Mouse (Mus musculus) CH12.LX (cell line): ENCODE data around the gene 6030408B16Rik. TPM values are rescaled to one million over a fixed set of nuclear protein-coding genes. Genes with fewer than 3 reads are reported as not detected.

Experiments used
- DNase-seq: peaks from one replicate; pipeline ENCODE4 v3.0.0-alpha.2; 2013; ENCODE audit errors: extremely low read depth
- H3K27ac ChIP-seq: 2 replicates; pipeline ENCODE4 v1.5.1; 2012; ENCODE audit warnings: low read depth, mild to moderate bottlenecking, control low read depth, moderate library complexity; ENCODE audit not compliant: insufficient read depth
- H3K27me3 ChIP-seq: replicated peaks from 2 replicates; pipeline ENCODE3; 2012; ENCODE audit warnings: inconsistent platforms
- H3K36me3 ChIP-seq, 2 experiments: replicated peaks in 1 of 2; 2 replicates each; pipeline versions ENCODE3 to v1.6.1; 2012; ENCODE audit warnings: inconsistent platforms in 1 of 2, low read length in 1 of 2, mild to moderate bottlenecking in 1 of 2, mixed read lengths in 1 of 2, moderate library complexity in 1 of 2; ENCODE audit not compliant: control insufficient read depth in 1 of 2, insufficient read depth in 1 of 2
- H3K4me1 ChIP-seq, 2 experiments: 2 replicates each; pipeline ENCODE4 v1.6.1; 2012; ENCODE audit warnings: inconsistent platforms in 1 of 2, moderate library complexity in 1 of 2; ENCODE audit not compliant: insufficient read depth in 2 of 2, control insufficient read depth in 1 of 2
- H3K4me2 ChIP-seq: 2 replicates; pipeline ENCODE4 v1.6.1; 2012; ENCODE audit warnings: low read depth, mild to moderate bottlenecking, control low read depth; ENCODE audit not compliant: poor library complexity, insufficient read depth, severe bottlenecking
- H3K4me3 ChIP-seq, 3 experiments: fragments of 150-350 bp in 1 of 3; sonication (generic) in 1 of 3; replicated peaks in 1 of 3; 2 replicates each; pipeline versions ENCODE3 to v1.5.1; 2011 to 2012; ENCODE audit warnings: low read depth in 2 of 3, low read length in 2 of 3, mild to moderate bottlenecking in 2 of 3, moderate library complexity in 2 of 3, control low read depth in 1 of 3, improper control_type of control experiment in 1 of 3, inconsistent platforms in 1 of 3, mixed read lengths in 1 of 3; ENCODE audit not compliant: poor library complexity in 1 of 3
- H3K79me2 ChIP-seq: replicated peaks from 2 replicates; pipeline ENCODE4 v1.6.1; 2012; ENCODE audit warnings: mild to moderate bottlenecking, moderate library complexity; ENCODE audit not compliant: control insufficient read depth, poor library complexity, insufficient read depth, severe bottlenecking; ENCODE audit errors: extremely low read depth
- H3K9ac ChIP-seq: 2 replicates; pipeline ENCODE4 v1.6.1; 2012; ENCODE audit warnings: low read depth, mild to moderate bottlenecking, control low read depth, moderate library complexity; ENCODE audit not compliant: insufficient read depth
- H3K9me3 ChIP-seq: replicated peaks from 2 replicates; pipeline ENCODE3; 2012; ENCODE audit warnings: low read length, inconsistent platforms, mixed read lengths
- BHLHE40 ChIP-seq: IDR thresholded peaks from 2 replicates; pipeline ENCODE4 v1.6.1; 2011; ENCODE audit warnings: mild to moderate bottlenecking, low read depth, low read length, improper control_type of control experiment
- CHD1 ChIP-seq: IDR thresholded peaks from 2 replicates; pipeline ENCODE4 v1.6.1; 2012; ENCODE audit warnings: low read depth, low read length, improper control_type of control experiment, inconsistent platforms
- CTCF ChIP-seq, 2 experiments: IDR thresholded peaks in 1 of 2; conservative IDR thresholded peaks in 1 of 2; 2 replicates each; pipeline ENCODE4 v1.5.1; 2011 to 2012; ENCODE audit warnings: low read depth in 2 of 2, low read length in 2 of 2, improper control_type of control experiment in 1 of 2, inconsistent platforms in 1 of 2, mild to moderate bottlenecking in 1 of 2, moderate library complexity in 1 of 2
- E2F4 ChIP-seq: IDR thresholded peaks from 2 replicates; pipeline ENCODE4 v1.6.1; 2011; ENCODE audit warnings: low read depth, low read length, improper control_type of control experiment; ENCODE audit not compliant: insufficient replicate concordance
- ELF1 ChIP-seq: IDR thresholded peaks from 2 replicates; pipeline ENCODE4 v1.6.1; 2014; ENCODE audit warnings: low read depth, mild to moderate bottlenecking, inconsistent platforms, low read length, improper control_type of control experiment
- EP300 ChIP-seq: IDR thresholded peaks from 2 replicates; pipeline ENCODE4 v1.6.1; 2011; ENCODE audit warnings: low read length, improper control_type of control experiment
- ETS1 ChIP-seq: conservative IDR thresholded peaks from 2 replicates; pipeline ENCODE4 v1.6.1; 2012; ENCODE audit warnings: low read depth, mild to moderate bottlenecking, inconsistent platforms, low read length, improper control_type of control experiment, moderate library complexity
- GABPA ChIP-seq: IDR thresholded peaks from 2 replicates; pipeline ENCODE4 v1.6.1; 2012; ENCODE audit warnings: low read depth, low read length, improper control_type of control experiment, inconsistent platforms; ENCODE audit not compliant: insufficient replicate concordance
- IRF4 ChIP-seq: IDR thresholded peaks from 2 replicates; pipeline ENCODE4 v1.6.1; 2014; ENCODE audit warnings: low read depth, mild to moderate bottlenecking, inconsistent platforms, low read length, improper control_type of control experiment
- JUN ChIP-seq: IDR thresholded peaks from 2 replicates; pipeline ENCODE4 v1.6.1; 2011; ENCODE audit warnings: low read depth, mild to moderate bottlenecking, low read length, improper control_type of control experiment, moderate library complexity; ENCODE audit not compliant: insufficient read depth
- MAFK ChIP-seq: IDR thresholded peaks from 2 replicates; pipeline ENCODE4 v1.6.1; 2011; ENCODE audit warnings: low read length, improper control_type of control experiment; ENCODE audit not compliant: insufficient replicate concordance
- MAZ ChIP-seq: IDR thresholded peaks from 2 replicates; pipeline ENCODE4 v1.6.1; 2012; ENCODE audit warnings: low read depth, mild to moderate bottlenecking, inconsistent platforms, low read length, improper control_type of control experiment, moderate library complexity
- MXI1 ChIP-seq: IDR thresholded peaks from 2 replicates; pipeline ENCODE4 v1.6.1; 2011; ENCODE audit warnings: mild to moderate bottlenecking, low read depth, low read length, improper control_type of control experiment
- MYC ChIP-seq: IDR thresholded peaks from 2 replicates; pipeline ENCODE4 v1.6.1; 2011; ENCODE audit warnings: low read depth, mild to moderate bottlenecking, improper control_type of control experiment, low read length
- NELFE ChIP-seq: IDR thresholded peaks from 2 replicates; pipeline ENCODE4 v1.6.1; 2011; ENCODE audit warnings: low read depth, low read length, improper control_type of control experiment
- NRF1 ChIP-seq: IDR thresholded peaks from 2 replicates; pipeline ENCODE4 v1.6.1; 2014; ENCODE audit warnings: low read depth, mild to moderate bottlenecking, inconsistent platforms, low read length, improper control_type of control experiment, moderate library complexity
- PAX5 ChIP-seq: IDR thresholded peaks from 2 replicates; pipeline ENCODE4 v1.6.1; 2012; ENCODE audit warnings: low read length, inconsistent platforms, mixed read lengths
- POLR2AphosphoS2 ChIP-seq: IDR thresholded peaks from 2 replicates; pipeline ENCODE4 v1.6.1; 2011; ENCODE audit warnings: low read depth, low read length, improper control_type of control experiment
- RAD21 ChIP-seq: IDR thresholded peaks from 2 replicates; pipeline ENCODE4 v1.6.1; 2011; ENCODE audit warnings: low read depth, mild to moderate bottlenecking, low read length, improper control_type of control experiment, moderate library complexity
- RCOR1 ChIP-seq: conservative IDR thresholded peaks from 2 replicates; pipeline ENCODE4 v1.6.1; 2012; ENCODE audit warnings: low read depth, mild to moderate bottlenecking, inconsistent platforms, low read length, improper control_type of control experiment
- SIN3A ChIP-seq: IDR thresholded peaks from 2 replicates; pipeline ENCODE4 v1.6.1; 2012; ENCODE audit warnings: low read length, improper control_type of control experiment, inconsistent platforms
- SMC3 ChIP-seq: IDR thresholded peaks from 2 replicates; pipeline ENCODE4 v1.6.1; 2011; ENCODE audit warnings: low read depth, low read length, improper control_type of control experiment
- TBP ChIP-seq: conservative IDR thresholded peaks from 2 replicates; pipeline ENCODE4 v1.6.1; 2011; ENCODE audit warnings: low read depth, low read length, improper control_type of control experiment
- TCF12 ChIP-seq: IDR thresholded peaks from 2 replicates; pipeline ENCODE4 v1.6.1; 2014; ENCODE audit warnings: low read depth, mild to moderate bottlenecking, inconsistent platforms, low read length, improper control_type of control experiment
- UBTF ChIP-seq: IDR thresholded peaks from 2 replicates; pipeline ENCODE4 v1.6.1; 2012; ENCODE audit warnings: low read depth, mild to moderate bottlenecking, inconsistent platforms, low read length, improper control_type of control experiment, moderate library complexity
- USF1 ChIP-seq: IDR thresholded peaks from 2 replicates; pipeline ENCODE4 v1.6.1; 2014; ENCODE audit warnings: low read depth, mild to moderate bottlenecking, inconsistent platforms, low read length, improper control_type of control experiment
- USF2 ChIP-seq: conservative IDR thresholded peaks from 2 replicates; pipeline ENCODE4 v1.6.1; 2011; ENCODE audit warnings: low read depth, low read length, improper control_type of control experiment
- ZC3H11A ChIP-seq: IDR thresholded peaks from 2 replicates; pipeline ENCODE4 v1.6.1; 2012; ENCODE audit warnings: low read depth, mild to moderate bottlenecking, inconsistent platforms, low read length, improper control_type of control experiment
- ZKSCAN1 ChIP-seq: IDR thresholded peaks from 2 replicates; pipeline ENCODE4 v1.6.1; 2012; ENCODE audit warnings: low read depth, inconsistent platforms, low read length, improper control_type of control experiment, borderline replicate concordance
- ZMIZ1 ChIP-seq: IDR thresholded peaks from 2 replicates; pipeline ENCODE4 v1.6.1; 2012; ENCODE audit warnings: low read depth, mild to moderate bottlenecking, inconsistent platforms, low read length, improper control_type of control experiment
- ZNF384 ChIP-seq: IDR thresholded peaks from 2 replicates; pipeline ENCODE4 v1.6.1; 2012; ENCODE audit warnings: low read depth, low read length, improper control_type of control experiment, inconsistent platforms
- dilution Hi-C: fragments of 300-500 bp; cut with MboI; formaldehyde crosslinking; loops from 2 replicates; pipeline ENCODE4 v1.14.3; 2020; ENCODE audit warnings: low sequenced_read_pairs; ENCODE audit not compliant: extremely low pct_unique_long_range_greater_than_20kb, extremely low pct_ligation_motif_present
- in situ Hi-C: fragments of 300-500 bp; cut with MboI; formaldehyde crosslinking; loops from 3 replicates; pipeline ENCODE4 v1.14.3; 2019; ENCODE audit warnings: low sequenced_read_pairs, low pct_ligation_motif_present, low pct_unique_long_range_greater_than_20kb, mixed read lengths
- polyA plus RNA-seq: library from polyadenylated mRNA; unstranded; fragments of >175 nt; gene quantifications from 2 replicates; pipeline ENCODE4 v1.2.1, GENCODE M21; 2012; ENCODE audit warnings: low read depth; ENCODE audit not compliant: insufficient read length
- total RNA-seq, 2 experiments: library from RNA; depleted of rRNA; stranded (reverse); fragments of 300-350 nt in 1 of 2; fragments of >200 nt in 1 of 2; gene quantifications; 2 replicates each; pipeline ENCODE4 v1.2.3; 2012 to 2014

Gene 6030408B16Rik
- total and polyA plus RNA-seq, 3 experiments = 0.13 to 0.17 TPM; not detected in 1

DNA sequence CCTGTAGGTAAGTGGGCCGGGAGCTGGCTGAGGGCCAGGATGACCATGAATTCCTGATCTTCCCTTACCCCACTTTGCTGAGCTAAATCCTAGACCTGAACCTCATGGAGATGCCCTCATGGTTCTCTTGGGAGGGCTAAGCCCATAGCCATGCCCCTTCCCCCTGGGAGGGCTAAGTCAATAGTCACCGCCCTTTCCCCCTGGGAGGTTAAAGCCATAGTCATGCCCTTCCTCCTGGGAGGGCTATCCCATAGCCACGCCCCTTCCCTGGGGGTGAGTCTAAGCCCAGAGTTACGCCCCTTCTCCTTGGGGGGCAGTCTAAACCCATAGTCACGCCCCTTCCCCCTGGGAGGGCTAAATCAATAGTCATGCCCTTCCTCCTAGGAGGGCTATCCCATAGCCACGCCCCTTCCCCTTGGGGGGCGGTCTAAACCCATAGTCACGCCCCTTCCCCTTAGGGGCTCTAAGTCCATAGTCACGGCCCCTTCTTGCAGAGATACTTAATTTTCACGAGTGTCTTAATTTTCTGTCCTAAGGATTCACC is 33.1 kb downstream of the 6030408B16Rik start:
- peaks cover 0 to 15% of the 10 kb centered on the region in 2 experiments; a peak in 2 of 4 replicates for H3K4me1 ChIP-seq
- no peak for DNase-seq

DNA sequence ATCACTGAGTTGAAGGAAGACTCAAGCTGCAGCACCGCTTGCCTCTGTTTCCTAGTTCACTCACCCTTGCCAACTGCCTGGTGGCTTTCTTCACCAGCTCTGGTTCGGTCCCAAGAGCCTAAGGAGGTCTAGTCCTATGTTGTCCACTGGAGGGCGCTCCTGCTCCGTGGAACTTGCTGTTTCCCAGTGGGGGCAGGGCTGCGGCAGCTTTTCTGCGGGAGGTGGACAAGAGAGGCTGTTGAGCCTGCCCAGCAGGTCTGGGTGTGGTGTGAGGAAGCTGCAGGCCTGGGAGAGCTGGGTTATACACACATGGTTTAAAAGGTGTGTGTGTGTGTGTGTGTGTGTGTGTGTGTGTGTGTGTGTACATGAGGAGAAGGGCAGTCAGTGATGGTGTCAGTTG is 34.3 kb downstream of the 6030408B16Rik start:
- H3K4me3 ChIP-seq = no peak overlapping the region
- dilution Hi-C loops = no loop called here
- peaks cover 6% of the 10 kb centered on the region for H3K9me3 ChIP-seq
- H3K36me3 ChIP-seq = no peaks in the 10 kb centered on the region
- H3K27ac ChIP-seq = no peak overlapping the region
- no peak overlapping the region for H3K4me2 ChIP-seq
- H3K79me2 ChIP-seq = no peaks in the 10 kb centered on the region
- peaks cover 0 to 11% of the 10 kb centered on the region in 2 experiments; a peak in 2 of 4 replicates for H3K4me1 ChIP-seq
- in situ Hi-C loops = no loop called here
- H3K27me3 ChIP-seq = peaks cover 43% of the 10 kb centered on the region
- peak; percentile 81 for DNase-seq
- no peak overlapping the region for H3K9ac ChIP-seq
- TF ChIP-seq SIN3A (no peak), CHD1 (no peak), POLR2AphosphoS2 (no peak), RCOR1 (no peak), TCF12 (no peak), ZNF384 (no peak), MYC (no peak), MAFK (no peak), PAX5 (no peak), CTCF (conservative IDR thresholded peaks at IDR 0.05 in 1 of 2, IDR thresholded peaks at IDR 0.05 in 1 of 2; ENCODE audit: low read depth in 2 of 2, low read length in 2 of 2) (peak; percentile 74 to 90), ETS1 (no peak), ZC3H11A (no peak), ZKSCAN1 (no peak), TBP (no peak), IRF4 (peak; percentile 35; the same call in 1 of the 2 replicates), NELFE (no peak), ZMIZ1 (no peak), GABPA (no peak), SMC3 (peak; percentile 80), USF2 (no peak), ELF1 (no peak; the same call in 1 of the 2 replicates), USF1 (no peak), RAD21 (peak; percentile 89), E2F4 (no peak), MAZ (0 out of 2 replicates have a peak, but pooled peaks have one; percentile 43), UBTF (no peak), MXI1 (no peak), BHLHE40 (peak; percentile 10; the same call in 1 of the 2 replicates), JUN (no peak)

More for the DNA sequence above, 33.1 kb downstream of the 6030408B16Rik start:
- H3K4me2 ChIP-seq = no peak overlapping the region
- dilution Hi-C loops (no loop called here), in situ Hi-C loops (no loop called here)
- H3K9ac ChIP-seq = no peak overlapping the region
- H3K79me2 ChIP-seq = no peaks in the 10 kb centered on the region
- H3K27me3 ChIP-seq = peaks cover 31% of the 10 kb centered on the region
- TF ChIP-seq RCOR1 = no peak
- no peak for TF ChIP-seq E2F4
- TF ChIP-seq USF1 = no peak
- TF ChIP-seq ELF1 = no peak
- no peak for TF ChIP-seq TBP
- no peak for TF ChIP-seq ETS1
- no peak for TF ChIP-seq EP300
- TF ChIP-seq NELFE = no peak
- no peak for TF ChIP-seq NRF1
- H3K4me3 ChIP-seq = no peak overlapping the region
- no peaks in the 10 kb centered on the region for H3K36me3 ChIP-seq
- peaks cover 6% of the 10 kb centered on the region for H3K9me3 ChIP-seq
- no peak overlapping the region for H3K27ac ChIP-seq
